Mouse (Mus musculus): ENCODE results near the gene Zfp599.
"Not testable (repeated sequence)": the region's sequence is repeated elsewhere in the genome, so short reads cannot be mapped to it uniquely, and the experiment has no call there.

Gene Zfp599

DNA sequence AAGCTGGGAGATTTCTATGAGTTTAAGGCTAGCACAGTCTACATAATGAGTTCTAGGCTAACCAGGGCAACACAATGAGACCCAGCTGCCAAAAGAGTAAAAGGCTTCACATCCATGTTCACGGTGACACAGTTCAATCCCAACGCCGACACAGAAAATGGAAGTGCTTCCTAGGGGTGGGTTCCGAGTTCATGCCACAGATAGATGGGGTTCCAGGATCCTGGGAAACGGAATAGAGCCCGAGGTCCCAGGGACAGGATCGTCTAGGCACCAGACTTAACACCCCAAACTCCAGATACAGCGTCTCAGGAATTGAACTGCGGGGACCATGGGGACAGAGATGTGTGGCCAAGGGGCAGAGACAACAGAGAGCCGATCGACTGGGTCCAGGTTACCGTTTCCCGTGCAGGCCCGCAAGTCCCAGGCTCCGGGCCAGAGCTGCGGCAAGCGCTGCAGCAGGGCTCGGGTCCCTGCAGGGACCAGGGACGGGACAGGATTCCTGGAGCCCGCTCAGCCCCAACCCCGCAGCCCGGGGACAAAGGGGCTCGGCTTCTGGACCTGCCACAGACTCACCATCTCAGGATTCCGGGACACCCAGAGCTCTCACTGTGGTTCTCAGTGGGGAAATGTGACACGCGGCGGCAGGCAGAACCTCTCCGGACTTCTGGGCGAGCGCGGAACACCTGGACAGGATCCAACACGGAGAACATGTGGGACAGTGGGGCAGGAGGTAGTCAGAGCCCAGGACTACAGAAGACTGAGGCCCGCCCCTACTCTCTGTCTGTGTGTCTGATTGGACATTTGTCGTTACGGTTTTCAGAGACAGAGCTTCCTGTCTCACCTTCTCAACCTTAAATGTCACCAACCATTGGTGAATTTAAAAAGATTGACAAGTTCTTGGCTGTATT is at the start of gene Zfp599:
Gene Zfp599, minus strand, starts transcription at position 712 of the 908 bp plus-strand sequence.
- peak; percentile 78 to 80 for DNase-seq

DNA sequence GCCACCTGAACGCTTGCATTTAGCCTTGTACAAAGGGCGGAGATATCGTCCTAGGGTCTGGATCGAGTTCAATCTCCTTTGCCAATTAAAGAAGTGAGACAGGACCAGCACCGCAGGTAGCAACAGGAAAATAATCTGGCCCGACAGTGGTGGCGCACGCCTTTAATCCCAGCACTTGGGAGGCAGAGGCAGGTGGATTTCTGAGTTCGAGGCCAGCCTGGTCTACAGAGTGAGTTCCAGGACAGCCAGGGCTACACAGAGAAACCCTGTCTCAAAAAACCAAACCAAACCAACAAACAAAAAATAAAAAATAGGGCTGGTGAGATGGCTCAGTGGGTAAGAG is 48.2 kb upstream of the Zfp599 start:
- DNase-seq = not testable (repeated sequence)

DNA sequence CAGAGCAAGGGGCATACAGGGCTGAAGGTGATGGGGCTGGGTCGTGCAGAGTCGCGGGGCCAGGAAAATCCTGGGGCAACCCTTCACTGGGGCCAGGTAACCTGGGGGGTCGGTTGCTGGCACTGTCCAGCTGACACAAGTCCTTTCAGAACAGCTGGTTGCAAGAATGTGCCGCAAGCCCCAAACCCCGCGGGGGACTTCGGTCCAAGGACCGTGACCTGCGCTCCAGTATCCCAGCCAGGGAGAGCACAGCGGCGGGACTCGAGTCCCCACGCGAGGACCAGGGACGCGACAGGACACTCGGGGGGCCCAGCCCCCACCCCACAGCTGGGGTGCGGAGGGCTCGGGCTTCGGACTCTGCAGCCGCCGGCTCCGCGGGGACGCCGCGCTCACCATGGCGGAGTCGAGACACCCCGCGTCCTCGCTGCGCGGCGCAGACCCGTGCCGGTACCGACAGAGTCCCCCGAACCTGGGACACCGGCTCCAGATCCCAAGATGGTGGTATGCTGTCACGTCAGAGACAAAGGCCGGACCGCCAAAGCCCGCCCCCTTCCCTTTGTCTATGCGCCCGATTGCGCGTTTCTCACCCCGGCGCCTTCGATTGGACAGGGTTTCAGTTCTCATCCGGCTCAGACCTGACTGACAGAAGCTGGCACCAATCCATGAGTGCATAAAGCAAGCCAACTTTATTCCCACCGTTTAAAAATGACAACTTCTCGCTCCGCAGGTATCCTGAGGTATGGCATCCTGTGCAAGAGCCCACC is 47.6 kb upstream of the Zfp599 start, which contains the start of gene Zfp810:
Gene Zfp810, minus strand, starts transcription at position 493 of the 764 bp plus-strand sequence.
- DNase-seq = peak; percentile 96 to 97

DNA sequence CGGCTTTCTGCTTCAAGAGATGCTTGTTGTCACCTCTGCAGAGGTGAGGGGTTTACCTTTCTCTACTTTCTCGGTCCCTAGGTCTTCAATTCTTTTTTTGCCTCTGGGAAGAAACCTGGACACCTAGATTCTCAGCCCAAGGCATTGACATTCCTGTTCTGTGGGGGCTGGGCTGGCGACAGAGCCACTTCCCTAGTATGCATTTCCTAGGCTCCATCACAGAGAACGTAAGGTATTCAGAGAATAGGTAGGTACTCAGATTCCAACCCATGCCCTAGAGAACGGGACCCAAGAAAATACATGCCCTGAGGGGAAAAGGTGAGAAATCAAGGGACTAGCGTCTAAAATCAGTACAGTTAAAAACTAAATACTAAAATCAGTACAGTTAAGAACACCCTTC is 47.0 kb upstream of the Zfp599 start:
- DNase-seq = peak; percentile 36 to 48

DNA sequence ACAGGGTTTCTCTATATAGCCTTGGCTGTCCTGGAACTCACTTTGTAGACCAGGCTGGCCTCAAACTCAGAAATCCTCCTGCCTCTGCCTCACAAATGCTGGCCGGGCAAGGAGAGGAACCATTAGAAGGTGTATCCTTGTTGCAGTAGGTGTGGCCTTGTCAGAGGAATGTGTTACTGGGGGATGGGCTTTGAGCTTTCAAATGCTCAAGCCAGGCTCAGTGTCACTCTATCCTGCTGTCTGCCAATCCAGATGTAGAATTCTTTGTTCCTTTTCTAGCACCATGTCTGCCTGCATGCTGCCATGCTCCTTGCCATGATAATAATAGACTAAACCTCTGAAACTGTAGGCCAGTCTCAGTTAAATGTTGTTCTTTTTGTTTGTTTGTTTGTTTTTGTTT is 42.5 kb upstream of the Zfp599 start:
- DNase-seq = no peak

DNA sequence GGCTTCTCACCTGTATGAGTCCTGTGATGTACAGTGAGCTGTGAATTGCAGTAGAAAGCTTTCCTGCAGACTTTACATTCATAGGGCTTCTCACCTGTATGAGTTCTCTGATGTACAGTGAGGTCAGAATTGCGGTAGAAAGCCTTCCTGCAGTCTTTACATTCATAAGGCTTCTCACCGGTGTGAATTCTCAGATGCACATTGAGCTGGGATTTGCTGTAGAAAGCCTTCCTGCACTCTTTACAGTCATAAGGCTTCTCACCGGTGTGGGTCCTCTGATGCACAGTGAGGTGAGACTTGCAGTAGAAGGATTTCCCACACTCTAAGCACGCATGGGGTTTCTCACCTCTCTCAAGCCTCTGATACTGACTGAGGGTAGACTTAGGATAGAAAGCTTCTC is 19.0 kb upstream of the Zfp599 start:
- DNase-seq = no peak

DNA sequence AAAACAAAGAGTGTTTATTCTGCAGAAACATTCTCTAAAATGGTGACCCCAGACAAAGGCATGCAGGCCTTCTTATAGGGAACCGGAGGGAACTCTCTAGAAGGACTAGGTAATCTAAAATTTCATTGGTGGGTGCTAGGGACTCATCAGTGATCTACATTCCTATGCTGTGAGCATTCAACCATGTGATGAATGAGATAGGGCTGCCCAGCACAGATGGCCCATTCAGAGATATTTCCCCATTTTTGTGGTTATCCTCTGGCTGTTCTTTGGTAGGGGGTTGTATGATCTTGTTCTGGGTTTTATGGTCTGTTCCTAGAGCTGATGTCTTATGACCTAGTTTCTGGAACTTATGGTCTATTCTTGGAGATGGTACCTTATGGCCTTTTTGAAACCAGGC is 9.2 kb upstream of the Zfp599 start:
- DNase-seq = no peak

DNA sequence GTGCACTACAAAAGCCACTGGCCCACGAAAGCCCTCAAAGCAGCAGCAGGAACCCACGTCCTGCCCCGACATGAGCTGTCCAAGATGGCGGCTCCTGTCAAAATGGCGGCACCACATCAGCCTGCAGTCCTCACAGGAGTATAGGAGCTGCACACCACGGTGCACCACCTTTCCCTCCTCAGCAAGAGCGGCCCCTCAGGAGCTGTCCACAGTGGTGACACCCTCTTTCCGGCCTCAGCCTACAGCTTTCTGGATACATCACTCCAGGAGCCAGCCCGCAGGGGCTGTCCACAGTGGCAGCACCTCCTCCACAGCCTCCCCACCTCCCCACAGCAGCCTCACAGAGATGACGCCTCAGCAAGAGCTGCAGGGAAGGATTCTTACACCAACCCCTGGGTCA is 2.9 kb upstream of the Zfp599 start:
- DNase-seq = no peak

DNA sequence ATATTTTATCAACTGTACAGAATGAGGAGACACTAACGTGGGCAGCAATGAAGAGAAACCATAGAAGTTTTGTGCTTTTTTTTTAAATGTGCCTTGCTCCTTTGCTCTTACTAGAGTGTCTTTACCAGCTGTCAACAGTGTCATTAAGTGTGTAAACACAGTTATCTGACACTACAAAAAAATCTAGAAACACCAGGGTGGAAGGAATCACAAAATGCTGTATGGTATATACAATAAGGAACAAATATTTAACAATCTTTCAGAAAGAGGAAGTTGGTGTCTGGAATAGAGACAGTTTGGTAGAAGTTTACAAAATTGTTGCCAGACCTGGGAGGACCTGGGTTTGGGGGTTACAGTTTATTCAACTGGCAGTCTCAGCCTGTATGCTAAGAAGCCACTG is 1.9 kb upstream of the Zfp599 start:
- DNase-seq = no peak

DNA sequence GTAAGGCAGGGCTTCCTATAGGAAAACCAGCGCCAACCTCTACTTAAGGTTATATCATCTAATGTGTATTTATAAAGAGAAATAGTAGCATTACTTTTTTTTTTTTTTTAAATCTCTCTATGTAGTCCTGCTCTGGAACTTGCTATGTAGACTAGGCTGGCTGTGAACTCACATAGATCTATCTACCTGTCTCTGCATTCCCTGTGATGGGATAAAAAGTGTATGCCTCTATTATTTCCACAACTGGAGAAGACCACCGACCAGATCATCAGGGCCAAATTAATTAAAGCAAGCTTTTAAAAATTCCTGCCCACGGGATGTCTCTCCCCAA is 362 bp upstream of the Zfp599 start:
- DNase-seq = no peak

DNA sequence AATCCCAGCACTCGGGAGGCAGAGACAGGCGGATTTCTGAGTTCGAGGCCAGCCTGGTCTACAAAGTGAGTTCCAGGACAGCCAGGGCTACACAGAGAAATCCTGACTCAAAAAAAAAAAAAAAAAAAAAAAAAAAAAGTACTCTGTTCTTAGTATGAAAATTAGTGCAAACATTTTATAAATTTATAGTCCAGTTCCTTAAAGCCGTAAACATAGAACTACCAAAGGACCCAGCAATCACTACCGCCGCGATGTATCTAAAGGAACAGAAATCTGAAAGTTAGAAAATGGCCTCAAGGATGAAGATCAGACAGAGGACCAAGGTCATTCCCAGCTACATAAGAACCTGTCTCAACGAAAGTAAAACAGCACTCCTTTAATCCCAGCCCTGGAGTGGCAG is 911 bp downstream of the Zfp599 start:
- DNase-seq = no peak

DNA sequence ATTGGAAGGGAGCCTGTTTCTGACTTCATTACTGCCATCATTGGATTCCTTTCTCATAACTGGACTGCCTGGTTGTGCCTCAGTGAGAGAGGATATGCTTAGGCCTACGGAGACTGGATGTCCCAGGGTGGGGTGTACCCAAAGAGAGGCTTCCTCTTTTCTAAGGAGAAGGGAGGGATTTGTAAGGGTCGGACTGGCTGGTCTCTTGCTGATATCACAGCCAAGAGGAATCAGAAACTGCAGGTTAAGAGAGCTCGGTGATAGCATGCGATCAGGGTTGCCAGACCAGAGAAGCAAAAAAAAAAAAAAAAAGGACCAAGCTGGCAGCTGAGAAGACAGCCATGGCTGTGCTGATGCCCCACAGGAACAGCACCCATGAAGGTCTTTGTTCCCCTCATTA is 3.1 kb downstream of the Zfp599 start:
- DNase-seq = no peak

DNA sequence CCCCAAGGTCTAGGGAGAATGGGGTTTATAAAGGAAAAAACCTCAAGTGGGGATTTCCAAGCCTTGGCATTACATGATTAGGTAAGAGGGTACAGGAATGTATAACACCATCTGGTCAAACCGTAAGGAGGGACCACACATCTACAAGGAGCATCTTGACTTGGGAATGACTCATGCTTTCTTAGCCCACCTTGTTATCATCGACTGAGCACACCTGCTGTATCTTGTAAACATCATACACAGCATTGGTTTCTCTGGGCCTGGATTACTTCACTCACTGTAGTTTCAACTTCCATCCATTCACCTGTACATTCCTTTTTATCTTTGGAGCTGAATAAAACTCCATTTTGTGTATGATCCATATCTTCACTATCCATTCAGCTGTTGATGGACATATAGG is 15.5 kb downstream of the Zfp599 start:
- DNase-seq = no peak

DNA sequence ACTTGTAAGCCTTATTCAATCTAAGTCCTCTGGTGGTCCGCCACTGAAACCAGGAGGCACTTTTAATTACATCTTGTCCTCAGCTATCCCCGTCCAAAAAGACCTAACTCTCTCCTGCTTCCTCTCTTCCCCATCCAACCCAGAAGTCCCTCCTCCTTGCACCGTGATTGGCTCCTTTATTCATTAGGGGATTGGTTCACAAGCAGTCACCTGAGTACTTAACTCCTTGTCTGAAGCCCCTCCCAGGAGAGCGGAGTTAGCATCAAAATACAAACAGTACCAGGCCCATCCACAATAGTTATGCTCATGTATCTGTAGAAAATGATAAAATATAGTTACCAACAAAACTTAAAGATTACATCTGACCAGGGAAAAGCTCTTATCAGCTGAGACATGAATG is 19.7 kb downstream of the Zfp599 start:
- DNase-seq = no peak

DNA sequence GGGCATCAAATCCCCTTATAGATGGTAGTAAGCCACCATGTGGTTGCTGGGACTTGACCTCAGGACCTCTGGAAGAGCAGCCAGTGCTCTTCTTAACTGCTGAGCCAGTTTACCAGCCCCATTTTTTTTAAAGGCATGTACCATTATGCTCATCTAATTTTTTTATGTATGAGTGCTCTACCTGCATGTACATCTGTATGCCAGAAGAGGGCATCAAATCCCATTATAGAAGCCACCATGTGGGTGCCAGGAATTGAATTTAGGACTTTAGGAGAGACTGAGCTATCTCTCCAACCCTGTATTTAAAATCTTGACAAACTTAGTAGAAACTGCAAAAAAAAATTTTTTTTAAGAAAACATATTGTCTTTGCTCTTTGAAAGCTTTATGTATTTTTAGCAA is 29.1 kb downstream of the Zfp599 start:
- no peak for DNase-seq

DNA sequence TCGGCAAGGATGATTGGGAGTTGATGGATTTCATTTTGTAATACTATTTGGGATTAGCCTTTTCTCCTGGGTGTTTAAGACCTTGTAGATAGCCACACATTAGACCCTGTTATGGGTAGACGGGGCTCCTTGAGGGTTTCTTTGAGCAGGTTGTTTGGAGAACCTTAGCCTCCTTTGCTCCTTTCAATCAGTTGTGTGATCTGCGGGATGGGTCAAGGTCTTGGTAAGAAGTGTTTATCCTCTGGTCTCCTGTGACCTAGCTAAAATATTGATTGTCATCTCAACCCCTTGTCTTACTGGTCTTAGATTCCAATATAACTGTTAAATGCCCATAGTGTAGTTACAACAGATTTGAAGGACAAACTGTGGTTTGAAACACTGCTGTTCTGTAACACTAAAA is 29.6 kb downstream of the Zfp599 start:
- DNase-seq = no peak

DNA sequence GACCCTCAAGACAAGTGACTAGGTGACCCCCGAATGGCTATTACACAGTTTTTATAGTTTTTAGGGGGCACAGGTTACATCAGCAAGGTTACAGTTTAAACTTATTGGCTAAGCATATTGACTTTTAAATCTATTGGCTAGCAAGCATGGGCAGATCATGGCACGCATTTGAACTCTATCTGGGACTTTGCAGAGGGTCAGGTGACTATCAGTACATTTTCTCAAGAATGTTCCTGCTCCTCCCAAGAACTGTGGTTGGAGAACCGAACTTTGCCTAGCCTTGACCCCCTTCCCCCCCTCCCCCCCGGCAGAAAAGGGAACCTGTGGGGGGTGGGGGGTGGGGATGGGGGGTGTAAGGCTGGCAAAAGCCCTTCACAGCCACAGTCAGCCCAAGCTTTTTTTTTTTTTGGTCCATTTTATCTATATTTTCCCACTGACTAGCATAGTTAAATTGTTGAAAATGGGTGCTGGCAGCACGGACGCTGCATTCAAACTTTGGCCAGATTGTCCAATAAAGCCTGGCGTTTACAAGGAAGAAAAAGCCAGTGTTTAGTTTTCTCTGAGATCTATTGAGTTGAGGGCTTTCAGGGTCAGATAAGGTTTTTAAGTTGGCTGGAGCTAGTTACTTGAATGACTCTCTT is 30.2 kb downstream of the Zfp599 start:
- no peak for DNase-seq

DNA sequence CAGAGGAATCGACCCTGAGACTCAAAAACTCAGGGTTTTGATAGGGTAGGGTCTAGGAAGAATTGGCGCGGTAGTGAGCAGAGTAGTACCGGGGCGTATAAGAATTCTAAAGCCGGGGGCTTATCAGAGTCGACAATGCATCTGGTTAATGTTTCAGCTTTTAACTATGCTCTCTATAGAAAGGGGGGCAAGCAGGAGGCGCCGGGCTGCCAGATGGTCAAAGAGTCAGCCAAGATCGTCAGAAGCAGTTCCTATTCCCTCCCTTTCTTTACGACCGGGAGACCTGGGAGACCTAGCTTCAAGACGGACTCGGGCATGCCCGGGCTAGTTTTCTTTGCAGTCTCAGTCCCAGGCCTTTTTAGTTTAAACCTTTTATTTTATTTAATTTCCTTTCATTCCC is 32.8 kb downstream of the Zfp599 start:
- DNase-seq = peak; percentile 58 to 60

DNA sequence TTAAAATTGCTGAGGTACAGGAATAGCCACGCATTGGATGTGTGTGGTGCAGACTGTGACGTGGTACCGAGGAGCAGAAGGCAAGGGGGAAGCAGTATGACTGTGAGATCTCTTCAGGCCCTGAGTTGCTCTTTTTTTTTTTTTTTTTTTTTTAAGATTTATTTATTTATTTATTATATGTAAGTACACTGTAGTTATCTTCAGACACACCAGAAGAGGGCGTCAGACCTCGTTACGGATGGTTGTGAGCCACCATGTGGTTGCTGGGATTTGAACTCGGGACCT is 33.4 kb downstream of the Zfp599 start:
- DNase-seq = not testable (repeated sequence)

DNA sequence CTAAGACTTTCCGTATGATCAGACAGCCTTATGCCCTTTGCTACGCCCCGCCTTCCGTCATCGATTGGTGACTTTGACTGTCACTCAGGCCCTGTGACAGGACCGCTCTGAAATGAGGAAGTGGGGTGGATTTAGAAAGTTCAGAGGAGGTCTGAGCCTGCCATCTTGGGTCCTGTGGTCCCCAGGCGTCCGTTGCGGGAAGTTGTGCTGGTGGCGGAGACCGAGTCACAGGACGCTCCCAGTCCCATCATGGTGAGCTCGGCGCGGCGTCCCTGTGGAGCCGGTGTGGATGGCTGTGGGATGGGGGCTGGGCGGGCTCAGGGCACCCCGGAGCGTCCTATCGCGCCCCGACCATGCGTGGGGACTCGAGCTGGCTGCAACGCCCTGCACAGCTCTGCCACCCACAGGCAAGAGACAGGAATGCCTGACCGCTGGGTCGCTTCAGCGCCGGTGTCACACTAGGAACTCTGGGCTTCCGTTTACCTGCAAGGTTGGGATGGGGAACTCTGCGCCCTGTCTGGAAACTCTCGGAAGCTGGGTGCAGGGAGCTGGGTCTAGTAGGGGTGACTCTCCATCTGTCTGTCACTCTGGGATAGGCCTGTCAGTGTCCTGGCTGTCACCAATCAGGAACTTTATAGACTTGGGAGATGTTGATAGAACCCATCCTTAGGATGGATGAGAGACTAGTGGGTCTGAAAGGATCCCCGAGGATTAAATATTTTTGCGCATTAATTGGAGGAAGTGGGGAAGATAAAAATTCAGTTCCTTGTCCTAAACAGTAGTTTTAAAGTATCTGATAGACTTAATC is 33.9 kb downstream of the Zfp599 start, which contains the start of gene Zfp809:
Gene Zfp809, plus strand, starts transcription at position 134 of the 808 bp plus-strand sequence.
- peak; percentile 100 for DNase-seq

DNA sequence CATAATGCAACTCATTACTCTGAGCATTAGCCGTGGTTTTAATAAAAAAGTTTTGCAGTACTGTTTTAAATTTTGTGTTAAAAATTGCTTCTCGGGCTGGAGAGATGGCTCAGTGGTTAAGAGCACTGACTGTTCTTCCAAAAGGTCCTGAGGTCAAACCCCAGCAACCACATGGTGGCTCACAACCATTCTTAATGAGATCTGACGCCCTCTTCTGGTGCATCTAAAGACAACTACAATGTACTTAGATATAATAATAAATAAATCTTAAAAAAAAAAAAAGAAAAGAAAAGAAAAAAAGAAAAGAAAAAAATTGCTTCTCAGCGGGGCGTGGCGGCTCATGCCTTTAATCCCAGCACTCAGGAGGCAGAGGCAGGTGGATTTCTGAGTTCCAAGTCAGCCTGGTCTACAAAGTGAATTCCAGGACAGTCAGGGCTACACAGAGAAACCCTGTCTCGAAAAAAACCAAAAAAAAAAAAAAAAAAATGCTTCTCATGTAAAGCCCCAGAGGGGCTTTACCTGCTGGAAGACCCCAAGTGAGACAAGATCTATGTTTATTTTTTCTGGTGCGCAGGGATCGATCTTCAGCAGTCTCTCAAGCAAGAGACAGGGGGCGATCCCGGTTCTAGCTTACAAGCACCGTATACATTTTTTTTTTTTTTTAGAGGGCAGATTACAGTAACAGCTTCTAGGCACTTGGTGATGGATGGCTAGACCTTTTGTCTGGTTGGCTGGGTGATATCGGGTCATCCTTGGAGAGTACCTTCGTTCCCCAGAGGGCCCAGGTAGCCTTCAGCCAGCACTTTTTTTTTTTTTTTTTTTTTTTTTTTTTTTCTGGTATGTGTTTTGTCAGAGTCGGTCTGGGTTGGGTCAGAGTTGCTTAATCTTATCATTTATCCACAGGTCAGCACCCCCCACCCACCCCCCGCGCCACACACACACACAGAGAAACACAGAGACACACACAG is 34.9 kb downstream of the Zfp599 start:
- peak; percentile 54 to 58 for DNase-seq

DNA sequence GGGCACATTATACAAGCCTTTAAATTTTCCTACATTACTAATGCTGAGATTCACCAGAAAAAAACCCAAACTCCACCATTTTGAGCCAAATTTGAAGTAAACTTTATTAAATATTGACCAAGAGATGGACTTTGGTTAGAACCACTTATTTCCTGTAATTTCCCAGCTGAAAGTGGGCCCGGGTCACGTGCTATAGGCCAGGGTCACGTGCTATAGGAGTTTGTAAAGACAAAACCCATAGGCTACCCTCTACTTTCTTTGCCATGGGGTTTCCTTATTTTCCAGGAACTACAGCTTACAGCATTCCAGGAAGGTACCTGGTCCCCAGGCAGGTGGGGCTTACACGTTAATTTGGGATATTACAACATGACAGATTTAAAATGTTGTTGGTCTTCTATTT is 35.6 kb downstream of the Zfp599 start:
- no peak for DNase-seq

Measured in cerebellum, postnatal 14 days (tissue).